Mouse (Mus musculus) ovary, postnatal 36 days (tissue): ENCODE results near the gene Jun.

Experiments
- DNase-seq: peaks from one replicate; pipeline ENCODE4 v3.0.0; 2022; ENCODE audit warnings: low spot score, mixed read lengths

The Jun gene

GRCm38 (mm10) chr4:95074319-95074718, 22.3 kb upstream of the Jun start:
- no peak for DNase-seq

DNA sequence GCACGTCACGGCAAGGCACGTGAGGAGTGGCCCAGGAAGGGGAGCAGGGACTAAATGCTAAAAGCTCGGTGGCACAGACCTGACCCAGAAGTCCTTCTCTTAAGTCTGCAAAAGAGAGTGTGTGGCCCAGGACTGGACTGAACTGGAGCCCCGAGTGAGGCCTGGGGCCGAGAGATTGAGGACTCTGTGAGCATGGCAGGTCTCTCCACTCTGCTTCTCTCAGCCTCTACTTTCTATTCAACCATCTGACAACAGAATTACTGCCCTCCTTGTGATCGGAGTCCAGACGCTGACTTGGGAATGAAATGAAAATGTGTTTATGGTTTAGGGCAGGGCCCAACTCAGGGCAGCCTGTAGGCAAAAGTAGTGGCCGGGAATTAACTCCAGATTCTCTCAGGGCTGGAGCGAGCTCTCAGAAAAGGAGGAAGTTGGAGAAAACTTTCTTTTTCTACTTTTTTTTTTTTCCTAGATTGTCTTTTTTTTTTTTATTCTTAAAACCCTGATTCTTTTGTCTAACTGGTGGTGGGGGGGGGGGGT, 21.3 kb upstream of the Jun start:
- DNase-seq = no peak

- no peak for DNase-seq
These were observed 18.4 kb upstream of the Jun start for GRCm38 (mm10) chr4:95070407-95070806.

- DNase-seq = no peak
These were observed 16.3 kb upstream of the Jun start for GRCm38 (mm10) chr4:95068045-95068948.

DNA sequence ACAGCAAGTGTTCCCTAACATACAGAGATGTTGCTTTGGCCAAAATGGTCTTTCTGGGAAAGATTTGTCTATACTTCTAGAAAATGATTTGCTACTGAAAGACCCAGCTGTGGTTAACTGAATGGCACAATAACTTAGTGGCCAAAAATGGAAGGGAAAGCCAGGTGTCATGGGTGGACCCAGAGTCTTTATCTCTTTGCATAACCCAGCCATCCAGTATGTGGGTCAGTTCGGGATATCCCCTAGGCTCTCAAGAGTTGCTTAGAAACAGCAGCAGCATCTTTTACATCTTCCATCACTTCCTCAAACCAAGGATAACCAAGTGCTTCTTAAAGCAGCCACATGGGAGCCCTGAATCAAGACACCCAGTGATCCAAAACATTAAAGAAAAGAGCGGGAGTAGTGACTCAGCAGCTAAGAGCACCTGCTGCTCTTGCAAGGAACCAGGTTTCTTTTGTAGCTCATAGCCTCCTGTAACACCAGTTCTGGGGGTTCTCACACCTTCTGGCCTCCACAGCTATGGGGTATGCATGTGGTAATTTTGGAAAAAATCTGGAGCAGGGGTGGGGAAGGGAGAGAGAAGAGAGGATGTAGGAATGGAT, 11.7 kb upstream of the Jun start:
- DNase-seq = no peak

DNA sequence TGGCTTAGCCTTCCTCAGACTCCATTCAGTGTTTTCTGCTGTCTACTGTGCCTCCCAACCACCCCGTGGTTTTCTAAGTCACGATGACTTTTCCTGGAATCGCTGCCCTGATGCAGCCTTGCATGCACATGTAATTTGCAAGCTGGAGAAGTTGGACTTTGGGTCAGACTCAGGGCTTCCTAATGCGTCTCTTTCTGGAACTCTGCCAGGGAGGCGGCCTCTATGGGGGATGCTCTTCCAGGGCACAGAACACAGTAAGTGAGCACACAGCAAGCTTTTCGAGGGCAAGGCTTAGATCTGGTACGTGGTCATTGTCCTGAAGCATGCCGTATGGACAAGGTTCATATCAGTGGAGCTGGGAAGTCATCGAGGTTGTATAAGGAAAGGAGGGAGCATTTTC, 10.9 kb upstream of the Jun start:
- DNase-seq = no peak

DNA sequence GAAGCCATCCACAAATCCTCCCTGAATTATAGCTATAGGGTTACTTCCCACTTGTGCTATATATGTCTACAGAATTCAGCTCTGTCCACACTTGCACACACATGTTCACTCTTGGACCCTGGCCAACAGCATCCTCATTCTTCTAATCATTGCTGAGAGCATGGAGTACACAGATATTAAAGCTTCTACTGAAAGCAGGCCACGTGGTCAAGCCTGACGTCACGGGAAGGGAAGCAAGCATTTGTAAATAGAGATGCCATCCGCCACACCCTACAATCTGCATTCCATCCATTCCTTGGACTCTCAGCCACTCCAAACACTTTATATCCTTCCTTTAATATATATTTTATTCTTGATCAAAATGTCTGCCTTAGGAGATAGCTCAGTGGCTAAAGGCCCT, 5.2 kb upstream of the Jun start:
- DNase-seq = no peak

DNA sequence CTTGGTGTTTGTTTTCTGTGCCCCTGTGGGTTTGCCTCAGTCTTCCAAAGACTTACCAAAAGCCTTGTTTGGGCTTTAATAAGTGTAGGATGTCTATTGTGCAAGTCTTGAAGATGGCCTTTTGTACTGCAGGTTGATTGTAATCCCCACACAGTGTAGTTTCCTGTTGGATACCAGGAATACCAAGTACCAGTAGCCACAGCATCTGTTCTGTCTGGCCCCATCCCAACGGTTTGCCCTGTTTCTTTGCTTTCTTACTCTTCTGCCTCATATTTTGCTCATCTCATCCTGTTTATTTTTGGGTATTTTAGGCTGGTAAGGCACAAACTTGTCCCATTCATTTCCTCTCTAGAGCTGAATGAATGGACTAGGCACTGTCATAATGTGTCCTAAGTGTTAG, 3.3 kb upstream of the Jun start:
- no peak for DNase-seq

DNA sequence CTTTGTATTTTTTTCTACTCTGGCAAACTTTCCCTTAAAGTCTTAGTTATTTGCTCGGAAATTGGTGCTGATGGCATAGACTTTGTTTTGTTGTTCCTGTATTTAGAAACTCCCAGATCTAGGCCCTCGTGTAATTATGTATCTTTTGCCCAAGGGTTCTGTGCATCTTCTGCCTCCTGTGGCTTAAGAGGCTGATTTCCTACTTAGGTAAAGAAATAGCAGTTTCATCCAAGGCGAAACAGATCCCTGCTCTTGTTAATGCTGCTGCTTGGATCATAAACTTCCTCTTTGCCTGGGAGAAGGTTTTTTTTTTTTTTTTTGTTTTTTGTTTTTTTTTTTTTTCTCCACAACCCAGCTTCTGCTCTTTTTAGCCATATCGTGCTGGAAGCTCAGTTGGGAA, 2.3 kb upstream of the Jun start:
- DNase-seq = no peak

- DNase-seq = peak; percentile 80
These were observed 1.7 kb upstream of the Jun start for GRCm38 (mm10) chr4:95053791-95054117.

DNA sequence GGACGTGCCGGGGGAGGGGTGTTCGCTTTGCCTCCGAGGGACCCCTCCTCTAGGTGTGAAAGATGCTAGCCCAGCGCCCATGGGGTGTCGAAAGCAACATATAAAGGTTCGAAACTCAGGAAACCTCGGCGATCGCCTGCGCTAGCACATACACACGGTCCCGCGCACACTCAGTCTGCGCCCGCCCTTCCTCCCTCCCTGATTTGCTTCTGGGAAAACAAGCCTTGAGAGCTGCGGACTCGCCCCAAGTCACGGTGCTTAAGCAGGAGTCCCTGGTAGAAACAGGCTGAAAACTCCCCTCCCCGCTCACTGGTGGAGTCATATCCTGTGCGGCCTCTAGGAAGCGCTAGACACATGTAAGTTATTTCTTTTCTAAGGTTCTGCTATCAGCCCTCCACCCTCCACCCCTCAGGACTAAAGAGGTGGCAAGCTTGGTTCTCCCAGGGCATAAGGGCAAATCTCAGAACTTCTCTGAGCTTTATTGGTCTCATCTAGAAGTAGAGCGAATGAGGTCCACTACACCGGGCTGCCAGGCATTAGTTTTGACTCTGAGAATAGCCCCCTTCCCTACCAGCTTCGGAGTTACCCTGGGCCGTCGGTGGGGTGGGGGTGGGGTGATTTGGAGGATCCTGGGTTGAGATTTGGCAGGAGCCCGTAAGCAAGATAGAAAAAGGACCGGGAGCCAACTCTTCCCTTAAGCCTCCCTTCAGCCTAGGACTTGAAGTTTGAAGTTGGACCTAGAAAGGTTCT, 1.2 kb upstream of the Jun start:
- peak; percentile 90 for DNase-seq

GRCm38 (mm10) chr4:95051311-95051871, 631 bp downstream of the Jun start:
- DNase-seq = peak; percentile 66

DNA sequence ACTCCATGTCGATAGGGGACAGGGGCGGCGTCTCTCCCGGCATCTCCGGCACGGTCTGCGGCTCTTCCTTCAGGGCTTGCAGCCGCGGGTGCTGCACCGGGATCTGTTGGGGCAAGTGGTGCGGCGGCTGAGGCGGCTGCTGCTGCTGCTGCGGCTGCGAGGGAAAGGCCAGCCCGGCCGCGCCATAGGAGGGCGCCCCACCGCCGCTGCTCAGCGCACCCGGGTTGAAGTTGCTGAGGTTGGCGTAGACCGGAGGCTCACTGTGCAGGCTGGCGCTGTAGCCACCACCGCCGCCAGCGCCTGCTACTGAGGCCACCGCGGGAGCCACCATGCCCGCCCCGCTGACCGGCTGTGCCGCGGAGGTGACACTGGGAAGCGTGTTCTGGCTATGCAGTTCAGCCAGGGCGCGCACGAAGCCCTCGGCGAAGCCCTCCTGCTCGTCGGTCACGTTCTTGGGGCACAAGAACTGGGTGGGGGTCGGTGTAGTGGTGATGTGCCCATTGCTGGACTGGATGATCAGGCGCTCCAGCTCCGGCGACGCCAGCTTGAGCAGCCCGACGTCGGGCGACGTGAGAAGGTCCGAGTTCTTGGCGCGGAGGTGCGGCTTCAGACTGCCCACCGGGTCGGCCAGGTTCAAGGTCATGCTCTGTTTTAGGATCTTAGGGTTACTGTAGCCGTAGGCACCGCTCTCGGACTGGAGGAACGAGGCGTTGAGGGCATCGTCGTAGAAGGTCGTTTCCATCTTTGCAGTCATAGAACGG, 1.3 kb downstream of the Jun start:
- DNase-seq = peak; percentile 85

DNA sequence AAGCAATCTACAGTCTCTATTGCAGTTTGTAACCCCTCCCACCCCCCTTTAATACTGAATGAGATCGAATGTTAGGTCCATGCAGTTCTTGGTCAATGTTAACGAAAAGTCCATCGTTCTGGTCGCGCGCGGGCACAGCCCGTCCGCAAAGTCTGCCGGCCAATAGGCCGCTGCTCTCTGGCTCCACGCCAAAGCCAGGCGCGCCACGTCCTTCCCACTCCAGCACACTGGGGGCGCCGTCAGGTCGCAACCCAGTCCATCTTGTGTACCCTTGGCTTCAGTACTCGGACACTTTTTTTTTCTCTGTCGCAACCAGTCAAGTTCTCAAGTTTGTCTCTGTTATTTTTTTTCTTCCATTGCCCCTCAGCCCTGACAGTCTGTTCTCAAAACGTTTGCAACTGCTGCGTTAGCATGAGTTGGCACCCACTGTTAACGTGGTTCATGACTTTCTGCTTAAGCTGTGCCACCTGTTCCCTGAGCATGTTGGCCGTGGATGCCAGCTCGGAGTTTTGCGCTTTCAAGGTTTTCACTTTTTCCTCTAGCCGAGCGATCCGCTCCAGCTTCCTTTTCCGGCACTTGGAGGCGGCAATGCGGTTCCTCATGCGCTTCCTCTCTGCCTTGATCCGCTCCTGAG, 2.0 kb downstream of the Jun start:
- peak; percentile 85 for DNase-seq

GRCm38 (mm10) chr4:95049153-95049552, 2.9 kb downstream of the Jun start:
- DNase-seq = no peak

- no peak for DNase-seq
These were observed 3.3 kb downstream of the Jun start for GRCm38 (mm10) chr4:95048731-95049100.

DNA sequence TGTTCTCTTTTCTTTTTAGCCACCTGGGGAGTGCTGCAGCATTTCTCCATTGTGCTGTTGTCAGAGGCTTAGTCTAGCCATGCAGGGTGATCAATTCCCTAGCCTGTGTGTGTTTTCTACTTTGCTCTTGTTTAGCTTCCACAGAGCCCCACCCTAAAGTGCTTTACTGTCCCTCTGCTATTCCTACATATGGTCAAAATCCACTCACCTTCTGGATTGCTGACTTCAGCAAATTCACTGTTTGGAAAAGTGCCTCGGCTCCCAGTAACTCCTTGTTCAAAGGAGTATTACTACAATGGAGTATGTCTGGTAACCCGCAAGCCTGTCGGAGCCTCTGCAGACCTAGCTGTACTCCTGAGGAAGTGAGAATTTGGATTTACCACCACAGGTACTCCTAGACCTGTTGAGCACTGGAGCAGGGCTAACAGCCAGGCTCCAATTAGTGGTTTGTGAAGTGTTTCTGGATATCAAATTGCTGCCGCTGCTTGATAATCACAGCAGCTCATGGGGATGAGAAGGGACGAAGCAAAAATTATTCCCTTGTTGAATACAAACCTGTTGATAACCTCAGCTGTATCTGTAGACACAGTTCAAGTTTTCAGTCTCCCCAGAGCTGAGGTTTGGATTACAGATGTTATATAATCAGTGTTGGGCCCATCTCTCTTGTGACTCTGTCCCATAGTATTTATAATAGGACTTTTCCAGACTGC, 3.8 kb downstream of the Jun start:
- no peak for DNase-seq

DNA sequence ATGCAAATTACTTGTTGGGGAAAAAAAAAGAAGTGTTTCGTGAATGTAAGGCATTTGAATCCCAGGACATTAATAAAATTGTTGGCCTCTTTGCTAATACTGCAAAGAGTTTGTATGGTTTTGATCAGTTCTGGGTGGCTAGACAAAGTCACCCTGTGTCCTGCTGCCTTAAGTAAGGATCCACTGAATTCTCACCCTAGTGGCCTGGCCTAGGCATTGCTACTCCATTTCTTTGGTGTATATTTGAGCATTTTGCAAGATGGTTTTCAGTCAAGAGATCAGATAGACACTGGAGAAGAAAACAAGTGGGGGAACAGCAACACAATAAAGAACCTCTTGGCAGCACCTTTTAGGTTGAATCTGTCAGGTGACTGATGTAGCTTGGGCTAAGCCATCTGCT, 6.9 kb downstream of the Jun start:
- DNase-seq = no peak

GRCm38 (mm10) chr4:95044721-95045120, 7.3 kb downstream of the Jun start:
- DNase-seq = no peak

DNA sequence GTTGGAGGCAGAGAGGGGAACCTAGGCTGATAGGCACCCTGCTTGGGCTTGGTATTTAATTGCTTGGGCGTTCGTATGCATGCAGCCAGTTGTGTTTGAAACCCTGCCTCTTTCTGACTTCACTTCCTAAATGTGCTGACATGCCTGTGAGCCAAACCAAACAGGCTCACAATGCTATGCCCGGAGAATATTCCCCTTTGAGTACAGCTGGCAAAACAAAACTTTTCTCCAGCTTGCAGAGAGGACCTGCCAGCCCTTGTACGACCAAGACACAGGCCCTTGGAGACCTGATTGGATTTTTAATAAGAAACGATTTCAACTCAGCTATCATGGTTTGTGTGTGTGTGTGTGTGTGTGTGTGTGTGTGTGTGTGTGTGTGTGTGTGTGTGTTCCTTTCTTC, 14.0 kb downstream of the Jun start:
- DNase-seq = no peak

- no peak for DNase-seq
These were observed 20.9 kb downstream of the Jun start for GRCm38 (mm10) chr4:95031158-95031557.
